Mouse (Mus musculus) midbrain, embryonic 11.5 days (tissue): ENCODE measurements at regions not wholly inside any gene's neighbourhood (a gene's known extent, or its start where the extent isn't known, plus 50 kb on each side); places are given as distances from the start of the nearest gene placed in this dataset.
A peak's percentile ranks its signal among the peaks of the same experiment; 100 is the strongest.

Experiments used
- ATAC-seq: fragments of 200-750 bp; cut with Nextera tagmentation; 2 replicates; pipeline ENCODE4 v1.8.0; 2017; ENCODE audit warnings: moderate TSS enrichment, moderate library complexity; ENCODE audit not compliant: low FRiP score
- DNase-seq: peaks from one replicate; pipeline ENCODE4 v3.0.0; 2015; ENCODE audit warnings: low spot score; ENCODE audit errors: missing footprints
- H3K27ac ChIP-seq: fragments of 300-500 bp; sonication (generic); 2 replicates; pipeline ENCODE4 v1.5.1; 2014; ENCODE audit warnings: low read depth, low read length
- H3K27me3 ChIP-seq: fragments of 300-500 bp; sonication (generic); 2 replicates; pipeline ENCODE4 v1.6.1; 2014; ENCODE audit warnings: mild to moderate bottlenecking, low read length, moderate library complexity, mixed read lengths; ENCODE audit not compliant: control insufficient read depth, insufficient read depth
- H3K36me3 ChIP-seq: fragments of 300-500 bp; sonication (generic); 2 replicates; pipeline ENCODE4 v1.6.1; 2014; ENCODE audit warnings: mild to moderate bottlenecking, low read length, moderate library complexity, mixed read lengths; ENCODE audit not compliant: control insufficient read depth, insufficient read depth
- H3K4me1 ChIP-seq: fragments of 300-500 bp; sonication (generic); 2 replicates; pipeline ENCODE4 v1.6.1; 2014; ENCODE audit warnings: low read length; ENCODE audit not compliant: control insufficient read depth, insufficient read depth
- H3K4me2 ChIP-seq: fragments of 300-500 bp; sonication (generic); 2 replicates; pipeline ENCODE4 v1.6.1; 2014; ENCODE audit warnings: mild to moderate bottlenecking, moderate library complexity
- H3K4me3 ChIP-seq: fragments of 300-500 bp; sonication (generic); 2 replicates; pipeline ENCODE4 v1.5.1; 2014; ENCODE audit warnings: low read depth, low read length
- H3K9ac ChIP-seq: fragments of 300-500 bp; sonication (generic); 2 replicates; pipeline ENCODE4 v1.6.1; 2014; ENCODE audit warnings: low read length
- H3K9me3 ChIP-seq: fragments of 300-500 bp; sonication (generic); 2 replicates; pipeline ENCODE4 v1.6.1; 2016; ENCODE audit warnings: low read length; ENCODE audit not compliant: control insufficient read depth
- WGBS: fragments of 180-500 bp; shearing (Covaris S2); extraction: QIAGEN DNeasy Blood & Tissue Kit; methylation state at CpG from one replicate; pipeline ENCODE4 v1.1.7; 2014; 5-methylcytosine and 5-hydroxymethylcytosine counted together

DNA sequence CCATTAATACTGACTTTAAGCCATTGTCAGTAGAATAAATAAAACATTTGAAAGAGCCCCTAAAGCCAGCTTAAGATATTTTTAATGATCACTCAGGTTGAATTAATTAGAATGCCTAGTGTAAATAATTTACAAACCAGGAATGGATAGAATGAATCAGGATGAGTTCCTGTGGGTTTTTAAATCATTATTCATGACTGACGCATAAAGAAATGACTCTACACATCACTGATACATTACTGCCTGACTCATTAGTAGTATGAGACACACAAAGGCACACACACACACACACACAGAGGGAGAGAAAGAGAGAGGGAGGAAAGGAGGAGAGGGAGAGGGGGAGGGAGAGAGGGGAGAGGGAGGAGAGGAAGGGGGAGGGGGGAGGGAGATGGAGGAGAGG lies 612.0 kb downstream of the Ipmk start:
- Histone ChIP-seq H3K4me2 (no peak overlapping the region), H3K36me3 (no peaks in the 10 kb centered on the region), H3K4me1 (no peaks in the 10 kb centered on the region), H3K27me3 (no peaks in the 10 kb centered on the region), H3K9me3 (no peaks in the 10 kb centered on the region), H3K4me3 (no peak overlapping the region), H3K27ac (no peak overlapping the region), H3K9ac (no peak overlapping the region)
- ATAC-seq (no peak), DNase-seq (peak; percentile 28)
- WGBS: 91% methylated on average over 1 of the region's 1 CpGs

DNA sequence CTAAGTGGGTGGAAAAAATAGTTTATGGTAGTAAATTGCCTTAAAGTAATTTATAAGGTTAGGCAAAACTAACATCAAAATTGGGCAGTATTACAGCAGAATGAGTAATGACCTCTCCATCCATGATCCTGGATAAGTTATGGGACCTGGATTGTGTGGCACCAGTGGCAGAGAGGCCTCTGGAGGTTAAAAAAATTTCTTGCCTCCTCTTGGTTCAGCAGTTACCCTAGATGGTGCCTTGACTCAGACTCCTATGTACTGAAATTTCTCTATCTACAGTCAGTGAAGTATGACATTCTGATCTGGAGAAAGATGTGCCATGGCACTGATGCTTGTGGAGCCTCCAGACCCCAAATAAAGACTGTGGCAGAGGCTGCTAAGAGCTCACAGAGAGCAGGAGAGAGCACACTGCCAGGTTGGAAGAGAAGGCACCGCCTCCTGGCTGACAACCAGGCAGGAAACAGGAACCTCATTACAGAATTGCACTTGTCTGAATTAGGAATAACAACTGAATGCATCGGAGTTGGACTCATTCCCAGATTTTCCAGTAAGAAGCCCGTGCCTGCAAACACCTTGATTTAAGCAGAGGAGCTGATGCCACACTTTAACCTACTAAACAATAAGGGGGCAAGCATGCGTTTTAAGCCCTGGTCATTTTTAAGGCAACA lies 613.0 kb downstream of the Ipmk start:
- H3K27me3 ChIP-seq: no peaks in the 10 kb centered on the region
- no peak overlapping the region for H3K9ac ChIP-seq
- peak; percentile 8 for DNase-seq
- H3K4me2 ChIP-seq: no peak overlapping the region
- ATAC-seq: no peak
- H3K4me3 ChIP-seq: no peak overlapping the region
- H3K36me3 ChIP-seq: no peaks in the 10 kb centered on the region
- no peaks in the 10 kb centered on the region for H3K4me1 ChIP-seq
- no peaks in the 10 kb centered on the region for H3K9me3 ChIP-seq
- 88% methylated on average over 4 of the region's 4 CpGs for WGBS
- no peak overlapping the region for H3K27ac ChIP-seq

DNA sequence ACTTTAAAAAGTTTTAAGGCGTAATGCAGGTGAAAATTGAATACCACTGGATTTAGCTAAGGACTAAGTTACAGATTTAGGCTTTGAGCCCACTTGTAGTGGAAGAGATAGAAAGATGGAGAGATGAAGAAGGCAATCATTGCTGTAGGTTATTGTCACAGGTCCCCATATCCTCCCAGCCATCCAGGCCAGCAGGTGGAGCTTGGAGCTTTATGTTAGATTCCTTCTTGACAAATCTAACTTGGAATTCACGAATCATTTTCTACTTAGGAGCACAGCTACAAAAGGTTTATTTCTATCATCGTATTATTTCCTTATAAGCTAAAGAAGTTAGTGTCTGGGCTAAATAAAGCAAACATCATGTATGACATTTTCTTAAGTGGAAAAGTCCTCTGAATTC lies 630.5 kb downstream of the Ipmk start:
- 86% methylated on average over 3 of the region's 3 CpGs for WGBS
- no peak for DNase-seq

DNA sequence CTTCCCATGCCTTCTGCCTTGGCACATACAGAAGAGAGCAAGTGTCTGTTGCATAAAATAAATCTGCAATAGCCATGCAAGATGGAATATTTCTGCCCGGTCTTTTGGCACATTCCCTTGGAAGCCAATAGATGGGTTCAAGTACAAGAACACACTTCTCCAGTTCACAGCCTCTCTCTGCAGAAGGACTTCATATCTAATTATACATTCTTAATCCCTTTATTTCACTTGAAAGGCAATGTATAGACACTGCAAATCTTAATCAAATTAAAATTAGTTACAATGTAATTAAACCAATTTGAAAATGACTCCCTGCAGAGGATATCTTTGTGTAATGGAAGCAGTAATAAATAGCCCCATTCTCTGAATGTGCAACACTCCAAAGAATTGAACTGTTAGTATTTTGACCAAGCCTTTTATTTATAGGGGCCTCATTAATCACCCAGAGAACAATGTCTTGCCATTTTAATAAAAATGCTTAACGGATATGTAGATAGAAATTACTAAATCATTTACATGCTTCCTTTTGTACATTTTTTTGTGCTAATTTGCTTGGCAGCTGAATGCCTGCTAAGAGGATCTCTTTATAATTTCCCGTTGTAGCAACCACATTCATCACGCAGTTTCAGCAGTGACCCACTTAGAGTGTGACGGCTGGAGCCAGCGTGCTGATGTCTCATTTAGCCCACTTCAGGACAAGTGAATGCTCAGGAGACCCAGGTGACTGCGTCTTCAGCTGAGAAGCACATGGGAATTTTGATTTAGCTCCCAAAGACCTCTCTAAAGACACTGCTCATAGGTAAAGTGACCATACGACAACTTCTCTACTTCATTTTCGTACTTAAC lies 651.5 kb upstream of the Zwint start:
- no peaks in the 10 kb centered on the region for H3K9me3 ChIP-seq
- H3K27ac ChIP-seq: no peak overlapping the region
- no peaks in the 10 kb centered on the region for H3K36me3 ChIP-seq
- H3K27me3 ChIP-seq: no peaks in the 10 kb centered on the region
- no peak overlapping the region for H3K4me3 ChIP-seq
- DNase-seq (no peak), ATAC-seq (no peak)
- no peaks in the 10 kb centered on the region for H3K4me1 ChIP-seq
- no peak overlapping the region for H3K4me2 ChIP-seq
- 84% methylated on average over 9 of the region's 9 CpGs for WGBS
- no peak overlapping the region for H3K9ac ChIP-seq

More for the DNA sequence above, 630.5 kb downstream of the Ipmk start:
- no peaks in the 10 kb centered on the region for H3K9me3 ChIP-seq
- no peaks in the 10 kb centered on the region for H3K36me3 ChIP-seq
- H3K4me2 ChIP-seq: no peak overlapping the region
- H3K4me1 ChIP-seq: no peaks in the 10 kb centered on the region
- no peak overlapping the region for H3K27ac ChIP-seq
- ATAC-seq: no peak
- no peak overlapping the region for H3K9ac ChIP-seq
- no peaks in the 10 kb centered on the region for H3K27me3 ChIP-seq
- H3K4me3 ChIP-seq: no peak overlapping the region
